Mouse (Mus musculus) G1E-ER4 (cell line): ENCODE data around the gene Ypel2. TPM values are rescaled to one million over a fixed set of nuclear protein-coding genes. Genes with fewer than 3 reads are reported as not detected.
A peak's percentile ranks its signal among the peaks of the same experiment; 100 is the strongest.

Experiments used
- GATA1 ChIP-seq: IDR thresholded peaks from one replicate; pipeline ENCODE4 v1.8.0; 2012; ENCODE audit warnings: low read length, inconsistent platforms
- polyA plus RNA-seq: library from polyadenylated mRNA; stranded (reverse); fragments of >175 nt; gene quantifications from 2 replicates; pipeline ENCODE4 v1.2.3, GENCODE M21; 2012

Gene Ypel2
- polyA plus RNA-seq, 1 experiment = 3.1 TPM

GRCm38 (mm10) chr11:86930636-86931180 is 62.8 kb downstream of the Ypel2 start:
- no peak for TF ChIP-seq GATA1

DNA sequence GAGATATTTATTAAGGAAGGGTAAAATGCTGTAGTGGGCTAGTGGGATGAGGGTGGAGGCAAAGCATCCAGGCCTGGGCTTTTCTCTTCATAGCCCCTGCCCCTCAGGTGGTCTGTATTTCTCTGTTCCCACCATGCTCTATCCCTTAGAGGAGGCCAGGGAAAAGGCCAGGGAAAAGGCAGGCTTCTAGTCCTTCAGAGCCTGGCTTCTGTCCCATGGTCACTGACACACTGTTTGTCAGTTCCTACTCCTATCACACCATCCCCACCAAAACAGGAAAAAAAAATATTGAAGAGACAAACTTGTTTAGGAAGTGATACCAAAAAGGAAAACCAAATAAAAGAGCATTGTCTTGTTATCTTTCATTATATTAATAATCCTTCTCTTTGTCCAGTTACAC is 63.5 kb downstream of the Ypel2 start:
- TF ChIP-seq GATA1 = no peak

- TF ChIP-seq GATA1 = no peak
These were observed 64.0 kb downstream of the Ypel2 start for GRCm38 (mm10) chr11:86929531-86929930.

DNA sequence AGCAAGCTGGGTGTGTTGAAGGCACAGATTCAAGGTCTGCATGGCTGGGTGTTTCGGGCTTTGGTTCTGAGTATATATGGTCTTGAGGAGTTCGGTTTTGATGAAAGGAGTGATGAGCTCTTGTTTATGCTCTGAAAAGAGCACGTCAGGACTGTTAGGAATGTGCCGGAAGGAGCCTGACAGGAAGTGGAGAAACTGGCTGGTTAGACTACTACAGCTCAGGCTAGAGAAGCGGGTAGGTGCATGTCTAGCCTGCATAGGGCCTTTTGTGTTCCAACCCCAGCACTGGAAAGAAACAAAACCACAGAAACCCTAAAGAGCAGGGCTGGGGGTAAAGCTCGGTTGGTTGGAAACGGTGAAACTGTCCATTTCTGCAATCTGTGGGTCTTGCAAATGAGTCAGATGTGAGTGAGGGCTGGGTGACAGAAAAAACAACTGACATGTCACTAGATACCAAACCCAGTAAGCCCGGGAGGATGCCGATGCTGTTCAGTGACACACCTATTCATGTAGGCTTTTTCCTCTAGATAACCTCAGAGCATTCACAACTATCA is 68.3 kb downstream of the Ypel2 start:
- TF ChIP-seq GATA1 = no peak

DNA sequence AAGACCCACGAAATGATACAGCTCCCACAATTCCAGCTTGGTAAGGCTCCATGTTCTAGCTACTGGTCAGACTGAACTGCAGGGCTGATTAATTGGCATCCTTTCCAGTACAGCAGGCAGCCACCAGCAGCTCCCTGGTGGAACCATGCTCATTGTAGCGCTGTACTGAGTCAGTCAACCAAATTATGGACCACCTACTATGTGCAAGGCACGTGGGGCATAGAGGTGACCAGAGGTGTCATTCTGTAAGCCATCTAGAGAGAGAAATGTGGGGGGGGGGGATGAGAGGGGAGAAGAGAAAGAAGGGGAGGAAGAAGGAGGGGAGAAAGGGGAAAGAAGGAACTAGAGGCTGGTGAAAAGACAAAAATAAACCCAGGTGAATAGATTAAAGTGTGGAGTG is 68.9 kb downstream of the Ypel2 start:
- TF ChIP-seq GATA1 = no peak

GRCm38 (mm10) chr11:86923654-86924053 is 69.9 kb downstream of the Ypel2 start:
- no peak for TF ChIP-seq GATA1

DNA sequence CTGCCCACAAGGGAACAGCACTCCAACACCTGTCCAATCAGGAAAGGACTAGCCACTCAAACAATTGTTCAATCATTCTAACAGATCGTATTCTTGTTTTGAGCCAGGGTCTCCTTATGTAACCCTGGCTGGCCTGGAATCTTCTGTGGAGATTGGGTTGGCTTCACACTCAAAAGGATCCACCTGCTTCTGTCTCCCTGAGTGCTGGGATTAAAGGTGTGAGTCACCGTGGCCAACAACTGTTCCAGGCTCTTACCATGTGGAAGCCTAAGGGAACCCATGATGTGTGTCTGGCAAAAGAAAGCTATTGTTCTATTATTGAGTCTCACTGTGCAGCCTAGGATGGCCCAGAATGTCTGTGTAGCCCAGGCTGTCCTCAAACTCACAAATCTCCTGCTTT is 71.5 kb downstream of the Ypel2 start:
- no peak for TF ChIP-seq GATA1

DNA sequence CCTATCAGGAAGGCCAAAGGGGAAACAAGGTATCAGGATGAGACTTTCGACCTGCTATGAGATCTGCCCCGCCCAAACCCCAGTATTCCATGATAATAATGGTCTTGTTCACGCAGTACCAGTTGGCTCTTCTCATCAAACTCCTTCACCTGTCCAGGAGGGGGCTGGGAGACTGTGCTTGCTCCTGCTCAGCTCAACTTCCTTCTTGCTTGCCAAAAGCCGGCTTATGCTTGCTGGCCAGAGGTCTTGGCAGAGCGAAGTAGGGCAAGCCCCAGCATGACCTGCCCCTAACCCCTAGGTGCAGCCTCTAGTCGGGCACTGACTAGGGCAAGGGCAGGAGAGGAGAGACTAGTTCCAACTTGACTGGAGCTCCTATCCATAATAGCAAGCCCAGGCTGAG is 72.2 kb downstream of the Ypel2 start:
- TF ChIP-seq GATA1 = no peak

- no peak for TF ChIP-seq GATA1
These were observed 73.1 kb downstream of the Ypel2 start for GRCm38 (mm10) chr11:86920111-86921080.

GRCm38 (mm10) chr11:86919468-86919867 is 74.0 kb downstream of the Ypel2 start:
- no peak for TF ChIP-seq GATA1

GRCm38 (mm10) chr11:86917536-86917935 is 76.0 kb downstream of the Ypel2 start:
- no peak for TF ChIP-seq GATA1

DNA sequence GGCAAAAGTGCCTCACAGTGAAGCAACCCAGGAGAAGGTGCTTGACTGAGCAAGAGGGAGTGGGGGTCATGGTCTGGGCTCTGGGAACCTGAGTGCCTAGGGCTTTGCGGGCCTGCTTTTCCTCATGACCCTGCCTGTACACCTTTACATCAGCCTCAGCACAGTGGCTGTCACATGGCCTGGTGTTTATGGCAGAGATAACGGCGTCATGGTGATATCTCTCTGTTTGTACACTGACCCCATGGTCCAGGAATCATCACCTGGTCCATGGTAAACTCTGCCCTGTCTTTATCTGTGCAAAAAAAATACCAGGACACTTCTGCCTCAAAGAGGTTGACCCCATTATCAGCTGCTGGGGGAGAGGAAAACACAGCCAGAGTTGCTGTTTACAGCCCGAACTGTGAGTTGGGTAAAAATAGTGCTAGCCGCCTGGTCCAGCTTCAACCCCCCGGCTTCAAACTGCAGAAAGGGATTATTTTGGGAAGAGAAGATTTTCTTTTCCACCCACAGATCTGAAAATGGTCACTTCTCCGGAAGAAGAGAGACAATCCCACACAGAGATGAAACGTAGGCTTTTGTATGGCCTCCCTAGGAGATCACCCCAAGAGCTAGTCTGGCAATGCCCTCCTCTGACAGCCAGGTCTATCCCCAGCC is 76.8 kb downstream of the Ypel2 start:
- no peak for TF ChIP-seq GATA1

DNA sequence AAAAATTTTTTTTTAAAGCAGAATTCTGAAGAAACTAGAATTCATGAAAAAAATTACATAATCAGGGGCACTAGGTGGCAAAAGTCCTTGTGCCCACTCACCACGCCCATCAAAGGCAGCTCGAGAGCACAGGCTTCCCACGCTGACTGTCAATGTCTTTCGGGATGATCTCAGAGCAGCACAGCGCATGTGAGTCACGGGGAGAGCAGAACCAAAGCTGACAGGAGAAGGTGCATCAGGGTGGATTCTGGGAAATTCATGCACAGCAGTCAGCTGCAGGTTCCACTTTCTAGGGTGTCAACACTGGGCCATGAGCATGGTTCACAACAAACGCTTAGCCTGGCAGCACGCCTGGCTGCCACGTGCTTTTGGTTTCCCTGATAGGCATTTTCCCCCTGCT is 79.2 kb downstream of the Ypel2 start:
- no peak for TF ChIP-seq GATA1

- no peak for TF ChIP-seq GATA1
These were observed 83.3 kb downstream of the Ypel2 start for GRCm38 (mm10) chr11:86910244-86910643.

- peak; percentile 10 for TF ChIP-seq GATA1
These were observed 84.5 kb downstream of the Ypel2 start for GRCm38 (mm10) chr11:86909028-86909427.

DNA sequence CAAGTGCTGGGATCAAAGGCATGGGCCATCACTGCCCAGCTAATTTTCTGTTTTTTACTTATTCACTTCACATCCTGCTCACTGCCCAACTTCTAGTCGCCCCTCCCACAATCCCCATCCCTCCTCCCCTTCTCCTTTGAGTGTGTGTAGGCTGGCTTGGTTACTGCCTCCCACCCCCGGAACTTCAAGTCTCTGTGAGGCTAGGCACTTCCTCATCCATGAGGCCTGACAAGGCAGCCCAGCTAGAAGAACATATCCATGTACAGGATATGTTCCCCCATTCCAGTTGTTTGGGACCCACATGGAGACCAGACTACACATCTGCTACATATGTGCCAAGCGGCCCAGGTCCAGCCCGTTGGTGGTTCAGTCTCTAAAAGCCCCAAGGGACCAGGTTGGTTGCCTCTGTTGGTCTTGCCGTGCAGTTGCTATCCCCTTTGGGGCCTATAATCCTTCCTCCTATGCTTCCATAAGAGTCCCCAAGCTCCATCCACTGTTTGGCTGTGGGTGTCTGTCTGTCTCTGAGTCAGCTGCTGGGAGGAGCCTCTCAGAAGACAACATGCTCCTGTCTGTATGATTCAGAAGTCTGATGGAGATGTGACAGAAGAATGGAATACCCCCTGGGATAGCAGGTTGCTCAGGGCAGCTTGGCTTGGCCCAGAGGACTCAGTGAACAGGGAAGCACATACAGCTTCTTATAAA is 85.5 kb downstream of the Ypel2 start:
- no peak for TF ChIP-seq GATA1
